Mouse (Mus musculus) stomach, embryonic 16.5 days (tissue): Measurements from ENCODE around the gene Fnbp4. TPM values are rescaled to one million over a fixed set of nuclear protein-coding genes. Genes with fewer than 3 reads are reported as not detected.
A peak's percentile ranks its signal among the peaks of the same experiment; 100 is the strongest.

Experiments
- ATAC-seq: fragments of 200-750 bp; cut with Nextera tagmentation; 2 replicates; pipeline ENCODE4 v1.8.0; 2017; ENCODE audit warnings: moderate number of reproducible peaks, moderate TSS enrichment; ENCODE audit not compliant: insufficient read depth, low FRiP score
- H3K27ac ChIP-seq: fragments of 300-500 bp; sonication (generic); 2 replicates; pipeline ENCODE4 v1.5.1; 2014; ENCODE audit warnings: low read length
- H3K27me3 ChIP-seq: fragments of 300-500 bp; sonication (generic); 2 replicates; pipeline ENCODE4 v1.6.1; 2014; ENCODE audit warnings: low read length, control low read depth, mixed read lengths; ENCODE audit not compliant: control insufficient read depth, insufficient read depth
- H3K36me3 ChIP-seq: fragments of 300-500 bp; sonication (generic); 2 replicates; pipeline ENCODE4 v1.6.1; 2014; ENCODE audit warnings: low read length; ENCODE audit not compliant: control insufficient read depth, insufficient read depth
- H3K4me1 ChIP-seq: fragments of 300-500 bp; sonication (generic); 2 replicates; pipeline ENCODE4 v1.6.1; 2014; ENCODE audit warnings: low read length, control low read depth, mixed read lengths; ENCODE audit not compliant: control insufficient read depth, insufficient read depth
- H3K4me2 ChIP-seq: fragments of 300-500 bp; sonication (generic); 2 replicates; pipeline ENCODE4 v1.6.1; 2014; ENCODE audit warnings: low read depth, low read length, mixed read lengths
- H3K4me3 ChIP-seq: fragments of 300-500 bp; sonication (generic); replicated peaks from 2 replicates; pipeline ENCODE4 v1.5.1; 2014; ENCODE audit warnings: mild to moderate bottlenecking, low read length
- H3K9ac ChIP-seq: fragments of 300-500 bp; sonication (generic); 2 replicates; pipeline ENCODE4 v1.6.1; 2014; ENCODE audit warnings: low read length
- H3K9me3 ChIP-seq: fragments of 300-500 bp; sonication (generic); replicated peaks from 2 replicates; pipeline ENCODE4 v1.6.1; 2016; ENCODE audit warnings: low read length, control low read depth; ENCODE audit not compliant: control insufficient read depth
- WGBS: fragments of 180-500 bp; shearing (Covaris S2); extraction: QIAGEN DNeasy Blood & Tissue Kit; methylation state at CpG from one replicate; pipeline ENCODE4 v1.1.7; 2014; 5-methylcytosine and 5-hydroxymethylcytosine counted together
- polyA plus RNA-seq: library from polyadenylated mRNA; unstranded; fragments of >200 nt; fragmentation: Nextera tagmentation; extraction: Ambion mirVana; gene quantifications from 2 replicates; pipeline ENCODE4 v1.2.1, GENCODE M21; 2015

Fnbp4 gene
- polyA plus RNA-seq, 1 experiment from 2014 or later: 82.3 TPM

GRCm38 (mm10) chr2:90754188-90754587 is 9.0 kb downstream of the Fnbp4 start:
- WGBS: 94% methylated on average over 3 of the region's 3 CpGs
- no peak overlapping the region for H3K9ac ChIP-seq
- no peak overlapping the region for H3K4me3 ChIP-seq
- H3K9me3 ChIP-seq: no peaks in the 10 kb centered on the region
- H3K4me1 ChIP-seq: 0 out of 2 replicates have a peak, but pooled peaks cover under 1% of the 10 kb centered on the region
- ATAC-seq: no peak
- H3K4me2 ChIP-seq: no peak overlapping the region
- no peak overlapping the region for H3K27ac ChIP-seq
- no peaks in the 10 kb centered on the region for H3K27me3 ChIP-seq
- peaks cover 39% of the 10 kb centered on the region; the same call in 1 of the 2 replicates for H3K36me3 ChIP-seq

DNA sequence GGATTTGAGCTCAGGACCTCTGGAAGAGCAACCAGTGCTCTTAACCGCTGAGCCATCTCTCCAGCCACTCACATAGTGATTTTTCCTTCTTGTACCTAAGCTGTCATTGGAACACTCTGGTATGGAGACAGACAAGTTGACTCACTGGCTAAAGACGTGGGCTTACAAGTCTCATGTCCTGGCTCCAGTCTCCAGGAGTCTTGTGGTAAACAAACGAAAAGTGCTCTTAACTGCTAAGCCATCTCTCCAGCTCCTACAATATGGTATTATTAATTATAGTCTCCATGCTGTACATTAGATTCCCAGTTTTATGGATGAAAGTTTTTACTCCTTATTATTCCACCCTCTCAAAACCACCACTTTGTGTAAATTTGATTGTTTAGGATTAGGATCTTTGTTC is 20.0 kb downstream of the Fnbp4 start:
- Histone ChIP-seq H3K9me3 (no peaks in the 10 kb centered on the region), H3K4me3 (no peak overlapping the region), H3K27ac (no peak overlapping the region), H3K27me3 (no peaks in the 10 kb centered on the region), H3K9ac (no peak overlapping the region), H3K4me2 (no peak overlapping the region), H3K4me1 (no peaks in the 10 kb centered on the region), H3K36me3 (peaks cover 30% of the 10 kb centered on the region)
- 78% methylated on average over 3 of the region's 3 CpGs for WGBS
- ATAC-seq: no peak

- Histone ChIP-seq H3K4me3 (no peak overlapping the region), H3K9me3 (no peaks in the 10 kb centered on the region), H3K36me3 (peaks cover 9% of the 10 kb centered on the region), H3K27me3 (0 out of 2 replicates have a peak, but pooled peaks cover 4% of the 10 kb centered on the region), H3K4me1 (peaks cover 7% of the 10 kb centered on the region), H3K4me2 (no peak overlapping the region), H3K27ac (no peak overlapping the region), H3K9ac (no peak overlapping the region)
- ATAC-seq: no peak
- 30% methylated on average over 3 of the region's 3 CpGs for WGBS
These were observed 36.2 kb downstream of the Fnbp4 start for GRCm38 (mm10) chr2:90781323-90781722.

DNA sequence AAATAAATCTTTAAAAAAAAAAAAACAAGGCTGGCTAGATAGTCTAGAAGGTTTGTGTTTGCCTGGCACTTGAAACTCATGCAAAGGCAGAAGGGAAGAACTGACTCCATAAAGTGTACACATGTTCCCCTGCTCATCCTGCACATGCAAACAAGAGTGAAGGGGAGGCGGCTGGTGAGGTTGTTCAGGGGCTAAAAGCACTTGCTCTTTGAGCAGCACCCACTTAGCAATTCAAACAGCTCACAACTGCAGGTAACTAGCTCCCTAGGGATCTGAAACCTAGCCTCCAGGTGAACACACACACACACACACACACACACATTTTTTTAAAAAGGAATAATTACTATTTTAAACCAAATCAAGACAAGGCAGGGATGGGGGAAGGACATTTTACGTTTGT is 36.8 kb downstream of the Fnbp4 start:
- H3K4me3 ChIP-seq: no peak overlapping the region
- H3K27me3 ChIP-seq: 0 out of 2 replicates have a peak, but pooled peaks cover 4% of the 10 kb centered on the region
- H3K36me3 ChIP-seq: peaks cover 7% of the 10 kb centered on the region
- H3K4me2 ChIP-seq: peak overlapping the region; percentile 83; the same call in 1 of the 2 replicates
- H3K27ac ChIP-seq: no peak overlapping the region
- peaks cover 7% of the 10 kb centered on the region for H3K4me1 ChIP-seq
- H3K9ac ChIP-seq: no peak overlapping the region
- WGBS: 38% methylated on average over 2 of the region's 2 CpGs
- no peaks in the 10 kb centered on the region for H3K9me3 ChIP-seq
- no peak for ATAC-seq

DNA sequence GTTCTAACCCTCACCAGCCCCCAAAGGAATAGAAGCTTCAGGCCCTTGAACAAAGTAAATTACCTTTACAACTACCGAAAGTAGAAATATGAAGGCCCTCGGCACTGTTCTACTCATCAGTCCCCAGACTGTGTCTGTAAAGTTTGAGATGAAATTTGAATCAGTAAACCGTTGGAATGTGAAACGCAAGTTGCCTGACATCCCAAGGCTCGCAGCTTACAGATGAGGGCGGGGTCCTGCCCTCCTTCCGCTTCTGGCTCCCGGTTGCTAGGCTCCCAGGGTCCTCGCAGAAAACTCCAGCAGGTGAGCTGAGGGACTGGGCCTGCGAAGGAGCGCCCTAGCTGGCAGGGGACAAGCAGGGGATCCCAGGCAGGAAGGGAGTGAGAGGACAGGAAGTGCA is 37.3 kb downstream of the Fnbp4 start, which contains the start of gene Agbl2:
TSS of gene Agbl2 (plus strand) at position 270 of the 400 bp plus-strand sequence.
- H3K9me3 ChIP-seq: no peaks in the 10 kb centered on the region
- H3K36me3 ChIP-seq: peaks cover 7% of the 10 kb centered on the region
- 3% methylated on average over 11 of the region's 11 CpGs for WGBS
- H3K9ac ChIP-seq: peak within 1 kb of the TSS; percentile 65
- H3K4me3 ChIP-seq: peak within 1 kb of the TSS; percentile 51
- no peak within 1 kb of the TSS for H3K27ac ChIP-seq
- 0 out of 2 replicates have a peak, but pooled peaks cover 4% of the 10 kb centered on the region for H3K27me3 ChIP-seq
- H3K4me2 ChIP-seq: peak within 1 kb of the TSS; percentile 83
- peak; percentile 68 for ATAC-seq
- H3K4me1 ChIP-seq: peaks cover 7% of the 10 kb centered on the region

- peak; percentile 52; the same call in 1 of the 2 replicates for ATAC-seq
- Histone ChIP-seq H3K4me2 (peak overlapping the region; percentile 83), H3K27me3 (0 out of 2 replicates have a peak, but pooled peaks cover 4% of the 10 kb centered on the region), H3K9ac (peak overlapping the region; percentile 65), H3K4me1 (peaks cover 7% of the 10 kb centered on the region), H3K4me3 (peak overlapping the region; percentile 51), H3K36me3 (peaks cover 7% of the 10 kb centered on the region), H3K27ac (no peak overlapping the region), H3K9me3 (no peaks in the 10 kb centered on the region)
- WGBS: 3% methylated on average over 24 of the region's 29 CpGs
These were observed 37.8 kb downstream of the Fnbp4 start for GRCm38 (mm10) chr2:90782901-90783486.

- Histone ChIP-seq H3K4me3 (no peak overlapping the region), H3K36me3 (no peaks in the 10 kb centered on the region), H3K4me1 (peaks cover 2% of the 10 kb centered on the region; the same call in 1 of the 2 replicates), H3K9me3 (no peaks in the 10 kb centered on the region), H3K9ac (no peak overlapping the region), H3K27me3 (0 out of 2 replicates have a peak, but pooled peaks cover 4% of the 10 kb centered on the region), H3K27ac (no peak overlapping the region), H3K4me2 (no peak overlapping the region)
- ATAC-seq: no peak
- WGBS: 78% methylated on average over 2 of the region's 2 CpGs
These were observed 43.0 kb downstream of the Fnbp4 start for GRCm38 (mm10) chr2:90788126-90788525.

GRCm38 (mm10) chr2:90808241-90809126 is 63.3 kb downstream of the Fnbp4 start:
- H3K4me1 ChIP-seq: no peaks in the 10 kb centered on the region
- WGBS: 81% methylated on average over 6 of the region's 6 CpGs
- H3K4me3 ChIP-seq: no peak overlapping the region
- no peak for ATAC-seq
- no peaks in the 10 kb centered on the region for H3K27me3 ChIP-seq
- no peak overlapping the region for H3K9ac ChIP-seq
- no peaks in the 10 kb centered on the region for H3K9me3 ChIP-seq
- H3K36me3 ChIP-seq: no peaks in the 10 kb centered on the region
- H3K4me2 ChIP-seq: no peak overlapping the region
- H3K27ac ChIP-seq: no peak overlapping the region

- no peak overlapping the region for H3K27ac ChIP-seq
- H3K9ac ChIP-seq: no peak overlapping the region
- H3K36me3 ChIP-seq: no peaks in the 10 kb centered on the region
- no peaks in the 10 kb centered on the region for H3K9me3 ChIP-seq
- no peak overlapping the region for H3K4me3 ChIP-seq
- H3K27me3 ChIP-seq: no peaks in the 10 kb centered on the region
- H3K4me2 ChIP-seq: no peak overlapping the region
- 78% methylated on average over 8 of the region's 8 CpGs for WGBS
- no peak for ATAC-seq
- no peaks in the 10 kb centered on the region for H3K4me1 ChIP-seq
These were observed 65.6 kb downstream of the Fnbp4 start for GRCm38 (mm10) chr2:90810751-90811150.
